Comparison of ENCODE assay signal across 21 mouse cellular contexts in the genomic region with DNA sequence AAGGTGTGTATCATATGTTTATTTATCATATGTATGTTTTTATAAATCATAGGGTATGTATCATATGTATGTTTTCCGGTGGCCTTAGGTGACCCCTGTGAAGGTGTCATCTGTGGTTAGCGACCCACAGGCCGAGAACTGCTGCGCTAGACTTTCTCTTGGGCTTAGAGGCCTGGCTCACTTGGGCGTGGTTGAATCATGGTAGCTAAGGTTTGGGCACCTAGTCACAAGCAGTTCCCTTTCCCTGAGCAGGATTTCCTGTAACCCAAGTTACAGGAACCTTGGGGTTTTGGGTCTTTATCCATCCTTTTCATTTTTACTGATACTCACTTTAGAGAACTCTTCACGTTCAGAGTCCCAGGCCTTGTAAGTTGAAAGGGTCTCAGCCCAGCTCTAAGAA. TPM values are rescaled to one million over a fixed set of nuclear protein-coding genes. Genes with fewer than 3 reads are reported as not detected.
A peak's percentile ranks its signal among the peaks of the same experiment; 100 is the strongest.
DNase-seq lines count a peak whose midpoint lies in the region; ATAC-seq and TF ChIP-seq lines count a peak whose summit lies in the region.
"Had no signal": no experiment of that assay in that cellular context is flagged by ENCODE, and none has a peak within 500 bp of the region (broad histone marks: within the 10 kb centered on the region; RNA-seq: fewer than 3 reads in every experiment).

No protein-coding gene starts in this region.

- no peak overlapping the region for H3K27ac ChIP-seq in forebrain, embryonic 13.5 days
- H3K27ac ChIP-seq in forebrain, embryonic 12.5 days = no peak overlapping the region
- H3K27ac ChIP-seq in spleen, adult 2 months (ENCODE audit: insufficient read depth, low read length) = peak overlapping the region; percentile 63
- H3K27ac ChIP-seq in macrophage = peak overlapping the region; percentile 62
- H3K27ac ChIP-seq in kidney, embryonic 15.5 days = no peak overlapping the region
- H3K27ac ChIP-seq: embryonic facial prominence, embryonic 13.5 days; heart, embryonic 15.5 days; limb, embryonic 15.5 days; midbrain, embryonic 12.5 days had no signal

- ATAC-seq in forebrain, embryonic 13.5 days = 0 out of 2 replicates have a peak, but pooled peaks have one; percentile 8
- ATAC-seq in forebrain, embryonic 12.5 days (ENCODE audit: low FRiP score) = no peak
- ATAC-seq in kidney, embryonic 15.5 days (replicated peaks; ENCODE audit: low FRiP score) = no peak
- ATAC-seq in erythroblast, adult 5-6 weeks (replicated peaks; ENCODE audit: low FRiP score, poor library complexity, severe bottlenecking) = no peak

- no peak overlapping the region for H3K9ac ChIP-seq in forebrain, embryonic 13.5 days
- H3K9ac ChIP-seq in forebrain, embryonic 12.5 days = no peak overlapping the region
- H3K9ac ChIP-seq in kidney, embryonic 15.5 days = no peak overlapping the region
- H3K9ac ChIP-seq: embryonic facial prominence, embryonic 13.5 days; heart, embryonic 15.5 days; limb, embryonic 15.5 days; midbrain, embryonic 12.5 days had no signal

- H3K36me3 ChIP-seq in forebrain, embryonic 13.5 days (ENCODE audit: poor library complexity, severe bottlenecking) = no peaks in the 10 kb centered on the region
- no peaks in the 10 kb centered on the region for H3K36me3 ChIP-seq in forebrain, embryonic 12.5 days (replicated peaks)
- H3K36me3 ChIP-seq in spleen, adult 2 months (ENCODE audit: control insufficient read depth, insufficient read depth, low read length) = no peaks in the 10 kb centered on the region
- no peaks in the 10 kb centered on the region for H3K36me3 ChIP-seq in macrophage (ENCODE audit: inconsistent target)
- no peaks in the 10 kb centered on the region for H3K36me3 ChIP-seq in kidney, embryonic 15.5 days
- H3K36me3 ChIP-seq: embryonic facial prominence, embryonic 13.5 days; heart, embryonic 15.5 days; limb, embryonic 15.5 days; midbrain, embryonic 12.5 days had no signal

- H3K9me3 ChIP-seq in forebrain, embryonic 13.5 days (replicated peaks) = no peaks in the 10 kb centered on the region
- no peaks in the 10 kb centered on the region for H3K9me3 ChIP-seq in forebrain, embryonic 12.5 days
- H3K9me3 ChIP-seq in kidney, embryonic 15.5 days (replicated peaks) = no peaks in the 10 kb centered on the region
- H3K9me3 ChIP-seq: embryonic facial prominence, embryonic 13.5 days; heart, embryonic 15.5 days; limb, embryonic 15.5 days; midbrain, embryonic 12.5 days had no signal

- no peak for DNase-seq in spleen, adult 2 months (ENCODE audit: low read depth in 1 of 2, low spot score in 2 of 2)
- no peak for DNase-seq in spleen, postnatal 10 days (ENCODE audit: low spot score in 2 of 2)
- DNase-seq in gastrocnemius, postnatal 10 days = no peak

- TF ChIP-seq CTCF in spleen, adult 2 months (IDR thresholded peaks at IDR 0.05; ENCODE audit: extremely low read depth, insufficient read depth, insufficient read length, insufficient replicate concordance) = no peak

- TF ChIP-seq POLR2A in spleen, adult 2 months (IDR thresholded peaks at IDR 0.05; ENCODE audit: low read depth, low read length) = no peak

- no peaks in the 10 kb centered on the region for H3K27me3 ChIP-seq in forebrain, embryonic 13.5 days
- H3K27me3 ChIP-seq in forebrain, embryonic 12.5 days = 0 out of 2 replicates have a peak, but pooled peaks cover 3% of the 10 kb centered on the region
- no peaks in the 10 kb centered on the region for H3K27me3 ChIP-seq in spleen, adult 2 months (ENCODE audit: control insufficient read depth, insufficient read depth, low read length)
- no peaks in the 10 kb centered on the region for H3K27me3 ChIP-seq in kidney, embryonic 15.5 days
- H3K27me3 ChIP-seq: embryonic facial prominence, embryonic 13.5 days; limb, embryonic 15.5 days; midbrain, embryonic 12.5 days had no signal

- H3K4me1 ChIP-seq in forebrain, embryonic 13.5 days = peaks cover 2% of the 10 kb centered on the region
- 0 out of 2 replicates have a peak, but pooled peaks cover 5% of the 10 kb centered on the region for H3K4me1 ChIP-seq in forebrain, embryonic 12.5 days
- peaks cover 8% of the 10 kb centered on the region; the same call in 1 of the 2 replicates for H3K4me1 ChIP-seq in spleen, adult 2 months (ENCODE audit: control insufficient read depth, insufficient read depth, insufficient read length)
- peaks cover 7% of the 10 kb centered on the region; the same call in 1 of the 2 replicates for H3K4me1 ChIP-seq in kidney, embryonic 15.5 days
- H3K4me1 ChIP-seq: embryonic facial prominence, embryonic 13.5 days; midbrain, embryonic 12.5 days had no signal

- no peaks in the 10 kb centered on the region for H3K79me2 ChIP-seq in macrophage (ENCODE audit: inconsistent target)

- H3K4me2 ChIP-seq in forebrain, embryonic 13.5 days = no peak overlapping the region
- H3K4me2 ChIP-seq in forebrain, embryonic 12.5 days = no peak overlapping the region
- H3K4me2 ChIP-seq in kidney, embryonic 15.5 days = no peak overlapping the region
- H3K4me2 ChIP-seq: embryonic facial prominence, embryonic 13.5 days; heart, embryonic 15.5 days; limb, embryonic 15.5 days; midbrain, embryonic 12.5 days had no signal

- WGBS in forebrain, embryonic 13.5 days = 83% methylated on average over 6 of the region's 6 CpGs
- 78% methylated on average over 6 of the region's 6 CpGs for WGBS in forebrain, embryonic 12.5 days
- 39% methylated on average over 6 of the region's 6 CpGs for WGBS in spleen, adult 2 months
- WGBS in macrophage (ENCODE audit: missing documents) = 28% methylated on average over 5 of the region's 6 CpGs
- WGBS in kidney, embryonic 15.5 days = 78% methylated on average over 6 of the region's 6 CpGs

- no peak overlapping the region for H3K4me3 ChIP-seq in forebrain, embryonic 13.5 days
- no peak overlapping the region for H3K4me3 ChIP-seq in forebrain, embryonic 12.5 days (replicated peaks)
- H3K4me3 ChIP-seq in spleen, adult 2 months (ENCODE audit: extremely low read depth, insufficient read depth, insufficient read length) = no peak overlapping the region
- H3K4me3 ChIP-seq in macrophage (ENCODE audit: inconsistent target) = no peak overlapping the region
- no peak overlapping the region for H3K4me3 ChIP-seq in kidney, embryonic 15.5 days (replicated peaks)
- H3K4me3 ChIP-seq: embryonic facial prominence, embryonic 13.5 days; gastrocnemius, adult 2 months; heart, embryonic 15.5 days; limb, embryonic 15.5 days; midbrain, embryonic 12.5 days had no signal

RNA-seq across cellular contexts. Expression of a gene that starts 29.6 kb away (rescaled TPM):
- not detected in 2 replicates for polyA plus RNA-seq in forebrain, embryonic 13.5 days (2015; fragmentation: Nextera tagmentation; extraction: Ambion mirVana)
- not detected in 2 replicates for polyA plus RNA-seq in forebrain, embryonic 12.5 days (2016; fragmentation: Nextera tagmentation; extraction: Ambion mirVana)
- 0.85 and 1.1 TPM in 2 replicates for polyA plus RNA-seq in spleen, adult 2 months (2012; rRNA removed)
- not detected for total RNA-seq in macrophage (2018; cell fraction: chromatin; rRNA removed)
- under 1 TPM in 22 of 26 experiments, not detected in 4; 0.20 to 0.77 (median 0.42) TPM for total RNA-seq in macrophage (2018; cell fraction: cytosol; rRNA removed)
- total RNA-seq in macrophage (2018; cell fraction: nucleus; rRNA removed) = under 1 TPM in 3 of 26 experiments, not detected in 23; 0.58 to 0.75 (median 0.72) TPM
- 0.26 to 0.61 TPM in 2 of 3 replicates, not detected in the other for polyA plus RNA-seq in macrophage (2018)
- polyA plus RNA-seq in kidney, embryonic 15.5 days (2015; fragmentation: Nextera tagmentation; extraction: Ambion mirVana) = 0.18 TPM in 1 of 2 replicates, not detected in the other
- under 1 TPM in 1 of 2 experiments, not detected in 1; 0.36 TPM for total RNA-seq in gastrocnemius, postnatal 10 days (2021)
- total RNA-seq in erythroblast, adult 5-6 weeks (2015; ENCODE audit: low replicate concordance) = not detected in 2 replicates
- 1.2 TPM in 1 of 2 replicates, not detected in the other for total RNA-seq in erythroblast, adult 5-6 weeks (2017; ENCODE audit: low replicate concordance)
- total RNA-seq: adrenal gland, adult 8-10 months; ES-E14; gastrocnemius, adult 2 months; hematopoietic stem cell, adult 5-6 weeks; left cerebral cortex, adult 18-20 months; left cerebral cortex, postnatal 36 days; neutrophil, adult 5-6 weeks had no signal
- polyA plus RNA-seq: embryonic facial prominence, embryonic 13.5 days; midbrain, embryonic 12.5 days; Patski had no signal

RNA-seq across cellular contexts. Expression of a gene that starts 29.6 kb away (rescaled TPM):
- 0.12 and 0.14 TPM in 2 replicates for polyA plus RNA-seq in forebrain, embryonic 13.5 days (2015; fragmentation: Nextera tagmentation; extraction: Ambion mirVana)
- 0.15 TPM in 1 of 2 replicates, not detected in the other for polyA plus RNA-seq in forebrain, embryonic 12.5 days (2016; fragmentation: Nextera tagmentation; extraction: Ambion mirVana)
- polyA plus RNA-seq in spleen, adult 2 months (2012; rRNA removed) = 0.32 and 0.63 TPM in 2 replicates
- total RNA-seq in macrophage (2018; cell fraction: chromatin; rRNA removed) = 1 to 10 TPM in 6 of 26 experiments, under 1 TPM in 7, not detected in 13; 0.40 to 2.3 (median 0.98) TPM
- total RNA-seq in macrophage (2018; cell fraction: cytosol; rRNA removed) = 1 to 10 TPM in 11 of 26 experiments, under 1 TPM in 15; 0.24 to 2.1 (median 0.90) TPM
- 1 to 10 TPM in 15 of 26 experiments, under 1 TPM in 10, not detected in 1; 0.30 to 3.7 (median 1.2) TPM for total RNA-seq in macrophage (2018; cell fraction: nucleus; rRNA removed)
- 0.30 to 1.9 TPM (median 1.1 TPM) in 3 replicates for polyA plus RNA-seq in macrophage (2018)
- not detected in 2 replicates for polyA plus RNA-seq in kidney, embryonic 15.5 days (2015; fragmentation: Nextera tagmentation; extraction: Ambion mirVana)
- total RNA-seq in gastrocnemius, postnatal 10 days (2021) = under 1 TPM; 0.19 to 0.29 TPM
- 0.84 TPM in 1 of 2 replicates, not detected in the other for total RNA-seq in erythroblast, adult 5-6 weeks (2015; ENCODE audit: low replicate concordance)
- 1.1 TPM in 1 of 2 replicates, not detected in the other for total RNA-seq in erythroblast, adult 5-6 weeks (2017; ENCODE audit: low replicate concordance)
- total RNA-seq: ES-E14; gastrocnemius, adult 2 months; heart, adult 18-20 months; hematopoietic stem cell, adult 5-6 weeks had no signal
- polyA plus RNA-seq: midbrain, embryonic 12.5 days; Patski had no signal

RNA-seq across cellular contexts. Expression of a gene that starts 32.2 kb away (rescaled TPM):
- 0.21 and 0.28 TPM in 2 replicates for polyA plus RNA-seq in forebrain, embryonic 13.5 days (2015; fragmentation: Nextera tagmentation; extraction: Ambion mirVana)
- 0.14 and 0.45 TPM in 2 replicates for polyA plus RNA-seq in forebrain, embryonic 12.5 days (2016; fragmentation: Nextera tagmentation; extraction: Ambion mirVana)
- polyA plus RNA-seq in spleen, adult 2 months (2012; rRNA removed) = 17.9 and 18.8 TPM in 2 replicates
- total RNA-seq in macrophage (2018; cell fraction: chromatin; rRNA removed) = 10 to 100 TPM in 19 of 26 experiments, 1 to 10 TPM in 7; 2.8 to 56.4 (median 19.7) TPM
- total RNA-seq in macrophage (2018; cell fraction: cytosol; rRNA removed) = 10 to 100 TPM in 21 of 26 experiments, 1 to 10 TPM in 5; 8.0 to 36.7 (median 16.7) TPM
- total RNA-seq in macrophage (2018; cell fraction: nucleus; rRNA removed) = 10 to 100 TPM in 23 of 26 experiments, 1 to 10 TPM in 3; 6.3 to 60.0 (median 23.8) TPM
- 5.4 to 14.3 TPM (median 11.3 TPM) in 3 replicates for polyA plus RNA-seq in macrophage (2018)
- polyA plus RNA-seq in kidney, embryonic 15.5 days (2015; fragmentation: Nextera tagmentation; extraction: Ambion mirVana) = 0.24 and 0.53 TPM in 2 replicates
- total RNA-seq in gastrocnemius, postnatal 10 days (2021) = under 1 TPM; 0.35 to 0.52 TPM
- total RNA-seq in erythroblast, adult 5-6 weeks (2015; ENCODE audit: low replicate concordance) = 19.9 and 22.1 TPM in 2 replicates
- total RNA-seq in erythroblast, adult 5-6 weeks (2017; ENCODE audit: low replicate concordance) = 5.4 and 7.1 TPM in 2 replicates

RNA-seq across cellular contexts. Expression of a gene that starts 58.9 kb away (rescaled TPM):
- 113 and 122 TPM in 2 replicates for polyA plus RNA-seq in forebrain, embryonic 13.5 days (2015; fragmentation: Nextera tagmentation; extraction: Ambion mirVana)
- polyA plus RNA-seq in forebrain, embryonic 12.5 days (2016; fragmentation: Nextera tagmentation; extraction: Ambion mirVana) = 121 and 129 TPM in 2 replicates
- 25.7 and 36.5 TPM in 2 replicates for polyA plus RNA-seq in spleen, adult 2 months (2012; rRNA removed)
- total RNA-seq in macrophage (2018; cell fraction: chromatin; rRNA removed) = 10 to 100 TPM in 19 of 26 experiments, 1 to 10 TPM in 7; 5.2 to 35.9 (median 18.0) TPM
- total RNA-seq in macrophage (2018; cell fraction: cytosol; rRNA removed) = 10 to 100 TPM in 18 of 26 experiments, 1 to 10 TPM in 8; 7.1 to 14.5 (median 10.9) TPM
- total RNA-seq in macrophage (2018; cell fraction: nucleus; rRNA removed) = 10 to 100 TPM in 16 of 26 experiments, 1 to 10 TPM in 10; 5.1 to 42.0 (median 11.9) TPM
- 11.7 to 27.3 TPM (median 12.7 TPM) in 3 replicates for polyA plus RNA-seq in macrophage (2018)
- polyA plus RNA-seq in kidney, embryonic 15.5 days (2015; fragmentation: Nextera tagmentation; extraction: Ambion mirVana) = 151 and 158 TPM in 2 replicates
- total RNA-seq in gastrocnemius, postnatal 10 days (2021) = 10 to 100 TPM; 36.0 to 40.6 TPM
- total RNA-seq in erythroblast, adult 5-6 weeks (2015; ENCODE audit: low replicate concordance) = 14.6 and 17.9 TPM in 2 replicates
- total RNA-seq in erythroblast, adult 5-6 weeks (2017; ENCODE audit: low replicate concordance) = 10.5 and 11.4 TPM in 2 replicates

RNA-seq across cellular contexts. Expression of a gene that starts 59.6 kb away (rescaled TPM):
- polyA plus RNA-seq in forebrain, embryonic 13.5 days (2015; fragmentation: Nextera tagmentation; extraction: Ambion mirVana) = 528 and 564 TPM in 2 replicates
- polyA plus RNA-seq in forebrain, embryonic 12.5 days (2016; fragmentation: Nextera tagmentation; extraction: Ambion mirVana) = 455 and 468 TPM in 2 replicates
- 48.1 and 56.9 TPM in 2 replicates for polyA plus RNA-seq in spleen, adult 2 months (2012; rRNA removed)
- 10 to 100 TPM; 16.1 to 90.8 (median 56.0) TPM for total RNA-seq in macrophage (2018; cell fraction: chromatin; rRNA removed)
- total RNA-seq in macrophage (2018; cell fraction: cytosol; rRNA removed) = 100 to 1,000 TPM; 145 to 251 (median 202) TPM
- 100 to 1,000 TPM in 4 of 26 experiments, 10 to 100 TPM in 22; 32.9 to 108 (median 70.0) TPM for total RNA-seq in macrophage (2018; cell fraction: nucleus; rRNA removed)
- polyA plus RNA-seq in macrophage (2018) = 178 to 432 TPM (median 247 TPM) in 3 replicates
- 491 and 564 TPM in 2 replicates for polyA plus RNA-seq in kidney, embryonic 15.5 days (2015; fragmentation: Nextera tagmentation; extraction: Ambion mirVana)
- total RNA-seq in gastrocnemius, postnatal 10 days (2021) = 100 to 1,000 TPM; 528 to 633 TPM
- 159 and 191 TPM in 2 replicates for total RNA-seq in erythroblast, adult 5-6 weeks (2015; ENCODE audit: low replicate concordance)
- total RNA-seq in erythroblast, adult 5-6 weeks (2017; ENCODE audit: low replicate concordance) = 268 and 302 TPM in 2 replicates

Comparison
In these comparisons a context has a peak if more than half of its experiments do, and no peak if none do; other contexts are left out.
1. H3K27ac ChIP-seq: peak in spleen, adult 2 months (single experiment) and macrophage (single experiment); none in forebrain, embryonic 13.5 days (single experiment), forebrain, embryonic 12.5 days (single experiment) and kidney, embryonic 15.5 days (single experiment).